Mouse (Mus musculus) testis, adult 2 months (tissue): ENCODE measurements around the gene Lrmp. TPM values are rescaled to one million over a fixed set of nuclear protein-coding genes. Genes with fewer than 3 reads are reported as not detected.
"Not testable (repeated sequence)": the region's sequence is repeated elsewhere in the genome, so short reads cannot be mapped to it uniquely, and the experiment has no call there.

Experiments used
- H3K27ac ChIP-seq: fragments of 200-500 bp; 2 replicates; pipeline ENCODE4 v1.5.1; 2012; ENCODE audit warnings: low read depth, low read length; ENCODE audit not compliant: control insufficient read depth, insufficient read depth
- H3K27me3 ChIP-seq: fragments of 200-500 bp; 2 replicates; pipeline ENCODE4 v1.6.1; 2012; ENCODE audit warnings: mild to moderate bottlenecking, low read length, moderate library complexity; ENCODE audit not compliant: control insufficient read depth, insufficient read depth
- H3K36me3 ChIP-seq: fragments of 200-500 bp; 2 replicates; pipeline ENCODE4 v1.6.1; 2012; ENCODE audit warnings: mild to moderate bottlenecking, low read length; ENCODE audit not compliant: control insufficient read depth, insufficient read depth
- H3K4me1 ChIP-seq: fragments of 200-500 bp; 2 replicates; pipeline ENCODE4 v1.6.1; 2012; ENCODE audit warnings: low read length; ENCODE audit not compliant: control insufficient read depth, insufficient read depth
- H3K4me3 ChIP-seq: fragments of 200-500 bp; 2 replicates; pipeline ENCODE4 v1.5.1; 2012; ENCODE audit warnings: low read depth, mild to moderate bottlenecking, low read length, moderate library complexity, mixed read lengths; ENCODE audit not compliant: control insufficient read depth
- CTCF ChIP-seq: fragments of 200-500 bp; IDR thresholded peaks from 2 replicates; pipeline ENCODE4 v1.5.1; 2012; ENCODE audit warnings: low read depth, mild to moderate bottlenecking, inconsistent platforms, low read length, moderate library complexity; ENCODE audit not compliant: control insufficient read depth, insufficient read depth, insufficient replicate concordance
- POLR2A ChIP-seq: fragments of 200-500 bp; IDR thresholded peaks from 2 replicates; pipeline ENCODE4 v1.6.1; 2012; ENCODE audit warnings: low read depth, mild to moderate bottlenecking, inconsistent platforms, low read length, moderate library complexity; ENCODE audit not compliant: control insufficient read depth
- polyA plus RNA-seq: library from polyadenylated mRNA; depleted of rRNA; stranded (reverse); fragments of >200 nt; gene quantifications from 2 replicates; pipeline ENCODE4 v1.2.3, GENCODE M21; 2012

Lrmp gene
- polyA plus RNA-seq, 1 experiment: 2.4 TPM

GRCm38 (mm10) chr6:145091998-145092397, 23.5 kb upstream of the Lrmp start:
- H3K27me3 ChIP-seq: no peaks in the 10 kb centered on the region
- no peaks in the 10 kb centered on the region for H3K36me3 ChIP-seq
- H3K4me3 ChIP-seq: no peak overlapping the region
- H3K4me1 ChIP-seq: no peaks in the 10 kb centered on the region
- TF ChIP-seq CTCF: no peak
- no peak for TF ChIP-seq POLR2A
- H3K27ac ChIP-seq: no peak overlapping the region

GRCm38 (mm10) chr6:145093038-145093622, 22.3 kb upstream of the Lrmp start:
- H3K4me3 ChIP-seq, H3K27ac ChIP-seq, H3K36me3 ChIP-seq, H3K27me3 ChIP-seq, H3K4me1 ChIP-seq: not testable (repeated sequence)

- Histone ChIP-seq H3K27ac (no peak overlapping the region), H3K4me1 (no peaks in the 10 kb centered on the region), H3K36me3 (no peaks in the 10 kb centered on the region), H3K4me3 (no peak overlapping the region), H3K27me3 (no peaks in the 10 kb centered on the region)
- TF ChIP-seq POLR2A (no peak), CTCF (no peak)
Measured at GRCm38 (mm10) chr6:145094431-145094830, 21.0 kb upstream of the Lrmp start.

- Histone ChIP-seq H3K36me3 (no peaks in the 10 kb centered on the region), H3K4me1 (no peaks in the 10 kb centered on the region)
- TF ChIP-seq POLR2A (no peak), CTCF (no peak)
Measured at GRCm38 (mm10) chr6:145100923-145101322, 14.5 kb upstream of the Lrmp start.

GRCm38 (mm10) chr6:145104241-145104939, 11.1 kb upstream of the Lrmp start:
- Histone ChIP-seq H3K27ac (no peak overlapping the region), H3K4me3 (no peak overlapping the region), H3K4me1 (no peaks in the 10 kb centered on the region), H3K36me3 (no peaks in the 10 kb centered on the region), H3K27me3 (no peaks in the 10 kb centered on the region)
- TF ChIP-seq CTCF: no peak
- no peak for TF ChIP-seq POLR2A

More at GRCm38 (mm10) chr6:145100923-145101322, 14.5 kb upstream of the Lrmp start:
- Histone ChIP-seq H3K27ac (no peak overlapping the region), H3K27me3 (no peaks in the 10 kb centered on the region), H3K4me3 (no peak overlapping the region)

- H3K4me3 ChIP-seq: no peak overlapping the region
- H3K36me3 ChIP-seq: no peaks in the 10 kb centered on the region
- H3K27ac ChIP-seq: no peak overlapping the region
- no peaks in the 10 kb centered on the region for H3K4me1 ChIP-seq
- H3K27me3 ChIP-seq: no peaks in the 10 kb centered on the region
- TF ChIP-seq CTCF (no peak), POLR2A (no peak)
Measured at GRCm38 (mm10) chr6:145105439-145105838, 10.0 kb upstream of the Lrmp start.

- Histone ChIP-seq H3K4me3 (no peak overlapping the region), H3K4me1 (no peaks in the 10 kb centered on the region), H3K36me3 (no peaks in the 10 kb centered on the region), H3K27ac (no peak overlapping the region), H3K27me3 (no peaks in the 10 kb centered on the region)
- TF ChIP-seq POLR2A (no peak), CTCF (no peak)
Measured at GRCm38 (mm10) chr6:145106163-145106842, 9.2 kb upstream of the Lrmp start.

GRCm38 (mm10) chr6:145110786-145111185, 4.7 kb upstream of the Lrmp start:
- Histone ChIP-seq H3K27ac (no peak overlapping the region), H3K4me1 (no peaks in the 10 kb centered on the region), H3K27me3 (no peaks in the 10 kb centered on the region), H3K4me3 (no peak overlapping the region), H3K36me3 (no peaks in the 10 kb centered on the region)
- TF ChIP-seq POLR2A: no peak
- no peak for TF ChIP-seq CTCF
